Mouse (Mus musculus) stomach, postnatal 0 days (tissue): ENCODE results near the gene Pip4k2a.
A peak's percentile ranks its signal among the peaks of the same experiment; 100 is the strongest.

Experiments used
- CTCF ChIP-seq: IDR thresholded peaks from 2 replicates; pipeline ENCODE4 v1.5.1; 2016; ENCODE audit warnings: antibody characterized with exemption, low read depth, mild to moderate bottlenecking, moderate library complexity
- EP300 ChIP-seq: optimal IDR thresholded peaks from 2 replicates; pipeline ENCODE3; 2016; ENCODE audit warnings: antibody characterized with exemption

DNA sequence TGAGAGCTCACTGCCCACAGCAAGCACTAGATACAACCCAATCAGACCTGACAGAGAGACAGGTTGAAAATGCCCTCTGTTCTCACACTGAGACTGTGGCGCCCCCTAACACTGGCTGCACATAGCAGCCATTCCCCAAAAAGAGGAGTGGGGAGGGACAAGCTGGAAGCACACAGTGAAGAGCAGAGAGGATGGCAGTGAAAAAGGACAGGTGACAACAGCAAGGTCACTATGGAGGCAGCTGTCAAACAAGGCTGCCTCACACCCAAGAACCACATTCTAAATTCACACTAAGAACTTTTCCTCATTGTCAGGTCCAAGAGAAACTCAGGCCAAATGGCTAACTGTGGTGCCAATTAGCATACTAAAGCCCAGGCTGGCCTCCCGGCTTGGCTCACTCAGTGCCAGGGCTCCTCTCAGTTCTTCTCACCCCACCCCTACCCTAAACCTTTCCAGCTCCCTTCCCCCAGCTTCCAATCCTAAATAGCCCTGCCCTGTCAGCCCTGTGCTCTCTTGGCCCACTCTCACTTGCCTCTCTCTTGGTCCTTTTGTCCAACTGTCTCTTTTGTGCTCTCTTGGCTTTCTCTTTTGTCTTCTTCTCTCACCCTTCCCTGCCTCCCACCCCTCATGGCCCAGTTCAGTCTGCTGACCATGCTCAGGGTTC is 91.4 kb downstream of the Pip4k2a start:
- TF ChIP-seq CTCF (peak; percentile 25; the same call in 1 of the 2 replicates), EP300 (no peak)
